Mouse (Mus musculus): ENCODE results near the gene Tasp1.
A peak's percentile ranks its signal among the peaks of the same experiment; 100 is the strongest.
"Not testable (repeated sequence)": the region's sequence is repeated elsewhere in the genome, so short reads cannot be mapped to it uniquely, and the experiment has no call there.

Tasp1 gene

DNA sequence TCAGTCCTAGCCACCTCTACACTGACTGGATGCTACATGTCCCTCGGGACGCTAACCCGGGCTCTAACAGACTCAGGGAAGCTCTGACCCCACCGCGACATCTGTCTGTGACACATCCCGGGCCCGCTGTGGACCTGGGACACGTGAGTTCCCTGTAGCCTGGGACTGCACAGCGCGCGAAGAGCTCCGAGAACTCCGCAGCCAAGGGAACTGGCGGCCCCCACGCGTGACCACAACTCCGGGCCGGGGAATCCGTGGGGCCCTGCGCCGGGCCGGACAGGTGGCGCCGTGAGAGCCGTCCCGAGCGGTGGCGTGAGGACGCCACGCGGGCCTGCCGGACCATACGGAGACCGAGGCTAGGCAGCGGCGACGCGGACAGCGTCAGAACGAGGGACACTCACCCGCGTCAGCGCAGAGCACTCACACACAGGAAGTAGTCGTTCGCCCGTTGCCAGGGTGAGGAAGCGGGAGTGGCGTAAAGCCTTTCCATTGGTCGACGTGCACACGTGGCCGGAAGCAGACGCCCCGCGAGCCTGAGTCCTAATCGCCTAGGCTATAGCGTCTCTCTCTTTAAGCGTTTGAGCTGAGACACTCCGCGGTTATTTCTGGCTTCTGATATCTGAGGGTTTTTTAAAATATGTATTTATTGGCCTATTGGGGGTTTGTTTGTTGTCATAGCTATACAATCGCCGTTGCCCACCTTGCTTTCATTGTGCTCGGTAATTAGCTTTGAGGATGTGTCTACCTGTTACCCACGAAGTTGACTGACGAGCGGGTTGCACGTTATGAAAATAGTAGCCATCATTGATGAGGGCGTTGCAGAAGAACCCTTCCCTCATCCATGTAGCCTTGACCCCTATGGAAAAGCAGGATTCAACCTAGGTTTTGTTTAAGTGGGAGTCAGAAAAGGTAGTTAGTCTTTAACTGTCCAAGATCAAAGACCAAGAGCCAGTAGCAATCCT lies at the start of gene Tasp1:
Gene Tasp1, minus strand, starts transcription at position 453 of the 962 bp plus-strand sequence.
- DNase-seq (ENCODE audit: low spot score in 2 of 2), result peak; percentile 93 to 97

DNA sequence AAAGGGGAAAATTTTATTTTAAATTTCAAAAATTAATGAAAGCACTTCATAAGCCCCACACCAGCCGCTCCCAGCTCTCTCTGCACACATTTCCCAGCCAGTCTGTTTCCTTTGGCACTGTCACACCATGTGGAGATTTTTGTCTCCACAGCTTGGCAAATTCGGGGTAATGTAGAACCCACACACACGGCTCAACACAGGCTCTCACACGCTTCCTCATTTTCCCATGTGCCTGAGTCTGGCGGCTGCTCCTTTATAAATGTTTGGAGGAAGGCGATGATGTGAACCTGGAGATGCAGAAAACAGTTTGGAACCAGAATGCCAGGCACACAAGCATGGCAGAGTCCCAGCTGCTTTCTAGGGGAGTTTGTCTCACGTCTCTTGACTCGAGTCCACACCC lies 47.2 kb upstream of the Tasp1 start:
- peak; percentile 31 to 58 for DNase-seq (ENCODE audit: low spot score in 2 of 2)

DNA sequence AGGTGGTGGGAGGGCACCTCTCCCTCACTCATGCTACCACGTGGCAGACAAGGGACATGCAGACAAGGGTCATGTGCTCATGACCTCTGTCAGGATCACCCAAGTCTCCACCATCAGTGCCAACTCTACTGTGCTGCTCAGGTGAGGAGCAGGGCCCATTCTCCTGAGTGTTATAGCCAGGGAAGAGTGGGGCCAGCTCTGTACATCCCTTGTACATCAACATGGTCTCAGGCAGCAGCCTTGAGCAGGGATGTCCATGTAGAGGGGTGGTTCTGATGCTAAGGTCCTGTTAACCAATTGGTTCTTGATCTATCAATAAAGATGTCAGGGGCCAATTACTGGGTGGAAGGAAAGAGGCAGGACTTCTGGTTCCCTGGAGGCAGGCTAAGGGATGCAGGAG lies 42.3 kb upstream of the Tasp1 start:
- DNase-seq (ENCODE audit: low spot score in 2 of 2), result no peak

DNA sequence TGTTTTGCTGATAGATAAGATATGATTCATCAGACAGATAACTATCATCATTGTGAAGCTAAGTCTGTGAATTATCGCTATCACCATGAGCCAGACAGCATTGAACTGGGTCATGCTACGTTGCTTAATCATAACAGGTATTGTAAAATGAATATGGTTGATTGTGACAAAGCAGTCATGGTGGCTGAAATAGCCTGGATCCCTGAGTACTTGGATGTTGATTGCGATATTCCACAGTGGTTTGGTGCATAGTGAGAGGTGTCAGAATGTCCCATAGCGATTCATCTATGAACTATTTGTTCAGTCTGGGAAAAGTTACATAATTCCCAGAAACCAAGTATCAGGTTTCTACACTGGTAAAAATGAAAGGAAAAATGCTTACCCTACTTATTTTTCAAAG lies 41.0 kb upstream of the Tasp1 start:
- DNase-seq (ENCODE audit: low spot score in 2 of 2), result no peak

DNA sequence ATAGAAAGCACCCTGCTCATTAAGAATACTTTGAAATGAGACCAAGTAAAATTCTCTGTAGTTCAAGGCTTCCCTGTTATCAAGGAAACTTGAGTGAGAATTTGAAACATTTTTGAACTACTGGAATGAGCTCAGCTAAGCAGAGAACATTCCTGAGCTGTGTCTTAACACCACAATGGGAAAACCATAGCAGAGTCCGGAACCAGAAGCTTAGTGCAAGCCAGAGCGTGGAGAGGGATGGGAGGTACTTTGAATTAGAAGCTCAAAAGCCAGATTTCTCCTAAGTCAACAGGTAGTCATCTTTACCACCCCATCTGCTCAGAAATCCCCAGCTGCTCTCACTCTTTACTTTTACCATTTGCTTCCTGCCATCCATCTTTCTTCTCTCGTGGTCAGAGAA lies 38.3 kb upstream of the Tasp1 start:
- DNase-seq (ENCODE audit: low spot score in 2 of 2), result peak in 1 of 2 experiments; percentile 29

DNA sequence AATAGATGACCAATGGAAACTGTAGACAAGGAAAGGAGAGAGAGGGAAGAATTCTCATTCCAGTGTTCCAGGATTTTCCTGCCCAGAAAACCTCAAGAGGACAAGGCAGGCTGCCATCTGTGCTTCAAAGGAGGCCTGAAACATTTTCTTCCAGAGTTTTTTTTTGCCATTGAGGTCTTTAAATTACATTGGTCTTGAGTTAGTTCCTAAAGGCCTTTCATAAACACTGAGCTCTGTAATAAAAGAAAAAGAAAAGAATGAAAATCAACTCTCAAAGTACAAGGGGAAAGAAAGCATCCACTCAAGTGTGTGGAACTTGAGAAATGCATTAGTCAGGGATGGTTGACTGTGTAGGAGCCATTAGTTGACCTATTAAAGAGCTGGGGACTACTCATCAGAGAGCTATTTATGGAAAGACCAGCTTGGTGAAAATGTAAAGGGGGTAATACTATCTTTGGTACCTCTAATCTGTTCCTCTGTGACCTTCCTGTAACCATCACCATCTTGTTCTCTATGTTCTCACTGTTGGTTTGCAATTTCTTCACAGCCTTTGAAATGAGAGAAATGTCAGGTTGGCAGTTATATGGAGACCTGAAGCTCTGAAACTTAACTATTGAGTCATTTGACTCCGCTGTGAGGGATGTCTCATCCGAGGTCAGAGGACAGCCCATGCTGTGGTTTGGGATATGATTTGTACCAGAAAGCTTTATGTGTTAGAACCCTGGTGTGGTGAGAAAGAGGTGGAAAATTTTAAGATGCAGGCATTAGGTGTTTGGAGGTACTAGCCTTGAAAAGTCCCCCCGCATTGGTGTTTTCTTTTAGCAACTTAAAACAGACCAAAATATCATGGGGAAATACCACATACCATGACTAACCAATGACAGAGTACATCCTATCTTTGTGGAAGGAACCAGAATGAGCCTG lies 34.2 kb upstream of the Tasp1 start:
- DNase-seq (ENCODE audit: low spot score in 2 of 2), result no peak

DNA sequence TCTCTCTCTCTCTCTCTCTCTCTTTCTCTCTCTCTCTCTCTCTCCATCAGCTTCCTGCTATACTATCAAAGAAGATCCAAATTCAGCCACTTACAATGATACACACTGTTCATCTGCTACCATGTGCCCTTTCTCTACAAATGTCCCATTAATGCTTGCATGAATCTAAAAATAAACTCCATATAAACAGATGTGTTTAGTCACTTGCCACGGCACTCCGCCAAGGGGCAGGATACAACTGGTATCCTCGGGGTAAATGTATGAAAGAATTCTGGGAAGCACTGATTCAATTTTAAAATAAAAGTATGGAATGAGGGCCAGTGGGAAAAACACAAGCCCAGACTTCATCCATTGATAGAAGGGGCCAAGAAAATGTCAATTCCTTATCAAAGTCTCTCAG lies 33.4 kb upstream of the Tasp1 start:
- DNase-seq (ENCODE audit: low spot score in 2 of 2), result no peak

DNA sequence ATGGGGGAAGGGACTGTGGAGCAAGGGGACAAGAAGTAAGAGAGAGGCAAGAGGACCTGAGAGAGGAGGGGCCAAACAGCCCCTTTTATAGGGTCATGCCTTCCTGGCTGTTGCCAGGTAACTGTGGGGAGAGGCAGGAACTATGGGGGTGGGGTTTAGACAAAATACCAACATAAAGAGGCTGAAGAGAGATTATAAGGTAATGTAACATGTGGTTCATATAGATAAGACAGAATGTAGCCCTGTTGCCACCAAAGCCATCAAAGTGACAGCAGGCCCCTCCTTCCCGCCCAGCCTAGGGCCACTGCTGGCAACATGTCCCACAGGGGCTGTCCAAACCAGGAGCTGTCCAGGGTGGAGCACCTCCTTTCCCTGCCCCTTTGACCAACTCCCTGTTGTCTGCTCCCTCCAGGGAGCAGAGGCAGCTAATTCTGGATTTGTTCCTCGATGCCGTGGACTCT lies 30.6 kb upstream of the Tasp1 start:
- DNase-seq (ENCODE audit: low spot score in 2 of 2), result no peak

DNA sequence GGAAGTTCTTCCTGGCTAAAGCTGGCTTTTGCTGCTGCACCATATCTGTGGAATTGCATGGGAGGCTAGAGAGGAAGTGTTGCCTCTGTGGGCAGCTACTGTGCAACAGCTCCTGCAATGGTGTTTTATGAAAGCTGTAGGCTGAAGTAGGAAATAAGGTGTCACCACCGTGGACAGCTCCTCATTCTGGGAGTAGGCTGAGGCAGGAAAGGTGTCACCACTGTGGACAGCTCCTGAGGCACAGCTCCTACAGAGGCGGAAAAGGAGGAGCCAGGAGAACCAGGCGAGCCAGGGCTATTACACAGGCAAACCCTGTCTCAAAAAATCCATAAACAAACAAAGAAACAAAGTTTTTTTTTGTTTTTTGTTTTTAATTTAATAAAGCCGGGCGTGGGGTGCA lies 29.4 kb upstream of the Tasp1 start:
- no peak for DNase-seq (ENCODE audit: low spot score in 2 of 2)

DNA sequence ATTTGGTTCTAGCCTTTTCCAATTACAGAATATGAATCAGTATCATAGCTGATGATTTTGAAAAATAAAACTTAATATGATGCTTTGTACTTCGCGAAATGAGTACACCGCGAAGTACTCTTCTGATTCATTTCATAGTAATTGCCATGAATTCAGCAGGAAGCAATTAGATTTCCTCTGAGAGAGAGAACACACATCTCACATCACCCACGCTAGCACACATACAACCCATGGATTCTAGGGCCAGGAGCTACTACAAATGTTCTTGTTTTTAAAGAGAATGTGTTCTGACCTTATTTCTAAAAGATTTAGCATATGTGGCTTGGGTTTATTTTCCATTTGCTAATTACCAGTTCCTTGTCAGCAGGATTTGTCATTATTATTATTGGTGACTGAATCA lies 26.8 kb upstream of the Tasp1 start:
- no peak for DNase-seq (ENCODE audit: low spot score in 2 of 2)

DNA sequence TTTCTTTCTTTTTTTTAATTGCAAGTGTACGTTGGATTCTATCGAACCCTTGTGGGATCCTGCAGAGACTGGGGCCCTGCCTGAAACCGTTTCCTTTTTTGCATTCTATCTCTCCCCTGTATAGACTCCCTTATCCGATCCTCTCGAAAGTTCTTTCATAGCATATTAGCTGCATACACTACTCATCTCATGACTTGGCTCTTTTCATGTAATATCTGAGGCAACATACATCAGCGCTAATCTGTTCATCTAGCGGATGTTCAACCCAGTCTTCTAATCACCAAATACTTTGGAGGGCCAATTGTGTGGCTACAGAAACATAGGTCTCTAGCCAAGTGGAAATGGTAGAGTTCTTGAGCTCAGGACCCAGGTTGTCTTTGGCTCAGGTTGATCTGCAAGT lies 17.6 kb upstream of the Tasp1 start:
- no peak for DNase-seq (ENCODE audit: low spot score in 2 of 2)

DNA sequence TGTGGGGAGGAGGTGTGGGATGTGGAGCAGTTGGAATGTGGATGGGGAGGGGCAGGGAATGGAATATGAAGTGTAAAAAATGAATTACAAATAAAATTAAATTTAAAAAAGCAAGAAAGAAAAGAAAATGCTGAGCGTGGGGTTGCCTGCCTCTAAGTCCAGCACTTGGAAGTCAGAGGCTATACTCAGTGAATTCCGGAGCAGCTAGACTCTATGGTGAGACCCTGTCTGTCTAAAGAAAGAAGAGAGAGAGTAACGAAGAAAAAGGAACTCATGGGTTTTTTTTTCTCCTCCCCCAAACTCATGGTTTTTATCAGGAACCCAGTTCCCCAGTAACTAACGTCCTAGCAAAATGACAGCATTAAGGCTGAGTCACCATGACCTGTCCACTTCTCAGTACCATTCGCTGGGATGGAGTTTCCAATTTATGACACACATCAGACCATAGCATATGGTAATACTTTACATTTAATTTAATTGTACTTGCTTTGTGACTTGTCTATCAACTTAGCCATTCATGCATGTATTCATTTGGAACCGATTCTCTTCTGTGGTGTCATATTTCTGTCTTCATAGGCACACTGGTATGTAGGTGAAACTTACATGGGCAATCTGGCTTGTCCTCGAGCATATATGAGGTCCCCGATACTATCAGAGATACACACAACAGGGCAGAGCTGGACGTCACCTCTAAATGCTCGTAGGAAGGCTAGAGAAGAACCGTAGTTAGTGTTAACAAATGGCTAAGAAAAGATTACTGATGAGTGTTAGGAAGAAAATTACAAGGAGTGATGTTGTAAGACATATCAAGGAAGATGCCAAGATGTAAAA lies 14.4 kb upstream of the Tasp1 start:
- no peak for DNase-seq (ENCODE audit: low spot score in 2 of 2)

DNA sequence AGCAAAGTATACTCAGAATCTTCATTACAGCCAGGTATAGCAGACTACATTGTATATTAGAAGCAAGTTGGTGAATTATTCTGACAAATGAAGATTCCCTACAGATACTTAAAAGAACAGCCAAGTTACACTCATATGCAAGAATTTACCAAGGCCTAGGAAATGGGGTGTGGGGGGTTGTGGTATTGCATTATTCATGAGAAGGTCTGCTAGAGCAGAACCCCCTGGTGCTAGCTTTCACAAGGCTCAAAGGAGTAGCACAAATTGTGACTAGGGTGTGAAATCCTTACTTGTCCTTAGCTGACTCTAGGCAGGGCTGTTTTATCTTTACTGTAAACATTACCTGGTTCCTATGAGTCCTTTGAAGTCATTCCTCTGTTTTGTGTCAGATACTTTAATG lies 12.7 kb upstream of the Tasp1 start:
- DNase-seq (ENCODE audit: low spot score in 2 of 2), result not testable (repeated sequence)

DNA sequence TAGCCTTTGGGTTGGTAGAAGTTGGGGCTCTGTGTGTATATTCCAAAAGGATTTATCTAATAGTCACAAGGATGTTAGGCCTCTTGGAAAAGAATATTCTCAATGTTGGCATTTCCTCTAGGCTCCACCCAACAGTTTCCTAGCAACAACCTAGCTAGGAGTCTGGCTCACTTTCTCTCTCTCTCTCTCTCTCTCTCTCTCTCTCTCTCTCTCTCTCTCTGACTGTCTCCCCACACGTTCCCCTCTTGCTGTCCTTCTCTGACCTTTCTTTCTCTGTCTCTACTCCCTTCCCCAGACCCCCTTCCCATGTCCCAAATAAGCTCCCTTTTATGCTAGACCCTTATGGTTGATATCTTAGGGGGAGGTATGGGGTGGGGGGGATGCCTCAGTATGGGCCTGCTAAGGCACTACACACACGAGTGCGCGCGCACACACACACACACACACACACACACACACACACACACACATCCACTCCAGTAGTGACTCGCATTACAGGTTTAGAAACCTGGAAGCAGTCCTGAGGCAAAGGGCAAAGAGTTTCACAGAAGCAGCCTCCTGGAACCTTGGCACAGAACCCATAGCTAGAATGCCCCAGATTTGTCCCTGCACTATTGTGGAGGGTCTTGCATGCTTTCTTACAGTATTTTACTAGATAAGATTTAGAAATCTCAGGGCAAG lies 12.1 kb upstream of the Tasp1 start:
- DNase-seq (ENCODE audit: low spot score in 2 of 2), result no peak

DNA sequence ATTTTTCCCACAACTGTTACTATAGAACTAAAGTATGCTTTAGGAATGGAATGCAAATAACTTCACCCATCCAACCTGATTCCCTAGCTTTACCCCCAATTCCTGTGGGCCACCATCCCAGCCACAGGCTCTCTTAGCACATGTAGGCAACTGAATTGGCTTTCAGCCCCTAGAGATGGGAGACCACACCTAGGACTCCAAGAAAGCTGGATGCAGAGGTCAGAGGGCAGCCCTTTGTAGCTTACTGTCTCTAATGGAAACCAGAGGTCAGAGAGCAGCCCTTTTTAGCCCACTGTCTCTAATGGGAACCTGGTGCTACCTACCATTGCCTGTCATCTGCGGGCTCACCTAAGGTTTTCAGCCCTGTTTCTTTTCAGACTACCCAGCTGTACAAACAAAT lies 10.9 kb upstream of the Tasp1 start:
- DNase-seq (ENCODE audit: low spot score in 2 of 2), result no peak

DNA sequence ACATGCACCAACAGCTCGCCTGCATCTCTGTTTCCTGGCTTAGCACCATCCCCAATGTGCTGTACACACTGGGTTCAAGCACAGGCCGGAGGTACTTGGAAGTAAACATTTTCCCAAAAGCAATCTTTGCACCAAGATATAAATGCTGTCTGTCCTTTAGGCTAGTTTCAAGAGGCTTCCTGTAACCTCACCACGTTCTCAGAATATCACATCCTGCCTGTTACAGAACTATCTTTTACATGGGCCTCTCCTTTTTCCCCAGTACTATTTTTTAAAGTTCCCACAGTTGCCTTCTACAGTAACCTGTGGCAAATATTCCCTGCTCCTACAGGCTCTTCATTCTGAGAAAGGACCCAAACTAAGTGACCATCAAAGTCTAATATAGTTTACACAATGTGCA lies 8.5 kb upstream of the Tasp1 start:
- no peak for DNase-seq (ENCODE audit: low spot score in 2 of 2)

DNA sequence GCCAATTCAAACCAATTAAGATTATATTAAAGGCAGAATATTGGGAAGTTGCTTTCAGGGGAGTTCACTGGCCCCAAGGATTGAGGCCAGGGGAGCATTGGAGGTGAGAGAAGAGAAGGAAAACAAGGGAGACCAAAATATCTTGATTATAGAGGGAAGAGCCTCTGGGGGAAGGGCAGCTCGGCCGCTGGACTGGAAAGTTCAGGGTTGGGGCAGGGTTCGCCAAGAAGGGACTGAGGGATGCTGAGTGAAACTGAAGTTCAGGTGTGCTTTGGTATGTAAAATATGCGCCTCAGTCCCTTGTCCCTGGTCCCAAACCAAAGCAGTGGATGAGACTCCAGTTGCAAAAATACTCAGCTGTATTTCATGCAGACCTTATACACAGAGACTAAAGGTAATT lies 911 bp upstream of the Tasp1 start:
- DNase-seq (ENCODE audit: low spot score in 2 of 2), result no peak

DNA sequence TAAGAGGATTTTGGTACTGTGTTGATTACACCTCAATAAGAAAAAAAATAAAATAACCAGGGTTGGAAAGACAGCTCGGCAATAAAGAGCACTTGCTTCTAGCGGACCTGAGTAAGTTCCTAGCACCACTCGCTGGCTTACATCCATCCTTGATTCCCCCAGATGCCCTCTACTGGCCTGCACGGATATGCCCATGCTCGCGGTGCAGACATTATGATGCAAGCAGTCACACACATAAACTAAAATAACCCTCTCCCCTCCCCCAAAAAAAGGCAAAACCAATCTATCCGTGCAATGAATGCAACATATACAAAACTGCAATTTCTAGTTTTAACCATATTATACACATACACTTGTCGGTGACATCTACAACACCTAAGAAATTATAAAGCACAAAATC lies 929 bp downstream of the Tasp1 start:
- DNase-seq (ENCODE audit: low spot score in 2 of 2), result no peak

DNA sequence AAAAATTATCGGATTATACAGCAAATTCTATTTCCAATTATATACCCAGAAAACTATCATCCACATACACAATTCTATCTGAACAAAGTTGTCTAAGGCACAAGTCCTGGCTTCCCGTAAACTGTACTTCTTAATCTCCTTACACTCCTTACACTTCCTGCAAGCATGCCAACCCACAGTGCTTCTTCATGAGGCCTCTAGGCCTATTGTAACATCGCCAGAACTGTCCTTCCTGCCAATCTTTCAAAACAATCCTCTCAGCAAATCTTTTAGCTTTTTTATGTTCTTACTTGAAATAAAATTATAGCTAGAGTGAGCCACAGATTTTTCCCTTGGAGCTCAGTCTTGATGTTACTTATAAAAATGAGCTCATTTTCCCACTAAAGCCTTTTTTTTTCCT lies 5.1 kb downstream of the Tasp1 start:
- no peak for DNase-seq (ENCODE audit: low spot score in 2 of 2)

DNA sequence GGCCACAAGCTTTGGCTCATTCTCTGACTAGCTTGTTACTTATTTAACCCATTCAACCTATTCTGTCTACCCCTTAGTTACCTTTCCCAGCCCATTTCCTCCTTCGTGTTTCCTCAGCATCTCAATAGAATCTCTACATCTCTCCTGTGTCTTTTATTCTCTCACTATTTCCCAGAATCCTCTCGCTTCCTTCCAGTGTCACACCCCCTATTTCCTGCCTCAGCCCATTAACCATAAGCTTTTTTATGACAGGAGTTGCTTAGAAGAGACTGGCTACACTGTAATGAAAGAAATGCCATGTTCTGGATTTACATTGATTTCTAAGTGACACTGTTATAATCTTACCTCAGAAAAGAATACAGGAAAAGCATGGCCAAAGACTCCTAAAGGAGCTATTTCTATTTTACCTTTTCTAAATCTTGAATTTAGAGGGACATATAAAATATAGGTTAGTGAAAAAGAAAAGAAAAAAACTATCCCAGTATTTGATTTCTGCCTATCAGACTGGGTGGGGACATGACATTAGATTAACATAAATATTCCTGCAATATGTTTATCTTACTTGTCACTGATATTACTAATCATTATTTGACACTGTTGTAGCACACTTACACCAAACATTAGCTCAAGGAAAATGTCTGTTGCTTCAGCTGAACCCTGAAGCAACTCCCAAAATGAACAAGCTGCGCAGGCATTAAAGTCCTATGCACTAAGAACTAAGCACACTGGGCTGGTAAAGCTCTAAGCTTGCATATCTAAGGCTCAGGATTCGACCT lies 6.3 kb downstream of the Tasp1 start:
- DNase-seq (ENCODE audit: low spot score in 2 of 2), result no peak

Data from frontal cortex, postnatal 36 days (tissue).